Mouse (Mus musculus): ENCODE data around the gene Ubr1. TPM values are rescaled to one million over a fixed set of nuclear protein-coding genes. Genes with fewer than 3 reads are reported as not detected.

Gene Ubr1
- polyA plus RNA-seq, 1 experiment from 2014 or later, result 18.3 TPM

- H3K4me1 ChIP-seq, result no peaks in the 10 kb centered on the region
- ATAC-seq (ENCODE audit: extremely low read depth, insufficient number of reproducible peaks, low FRiP score, low TSS enrichment), result no peak
- peaks cover 62% of the 10 kb centered on the region for H3K36me3 ChIP-seq
- no peaks in the 10 kb centered on the region for H3K9me3 ChIP-seq
- H3K9ac ChIP-seq, result no peak overlapping the region
- 82% methylated on average over 4 of the region's 4 CpGs for WGBS
- H3K27me3 ChIP-seq (replicated peaks), result no peaks in the 10 kb centered on the region
- no peak overlapping the region for H3K4me3 ChIP-seq
- H3K27ac ChIP-seq (replicated peaks), result no peak overlapping the region
- H3K4me2 ChIP-seq, result no peak overlapping the region
These were observed 61.0 kb downstream of the Ubr1 start for GRCm38 (mm10) chr2:120909556-120909955.

DNA sequence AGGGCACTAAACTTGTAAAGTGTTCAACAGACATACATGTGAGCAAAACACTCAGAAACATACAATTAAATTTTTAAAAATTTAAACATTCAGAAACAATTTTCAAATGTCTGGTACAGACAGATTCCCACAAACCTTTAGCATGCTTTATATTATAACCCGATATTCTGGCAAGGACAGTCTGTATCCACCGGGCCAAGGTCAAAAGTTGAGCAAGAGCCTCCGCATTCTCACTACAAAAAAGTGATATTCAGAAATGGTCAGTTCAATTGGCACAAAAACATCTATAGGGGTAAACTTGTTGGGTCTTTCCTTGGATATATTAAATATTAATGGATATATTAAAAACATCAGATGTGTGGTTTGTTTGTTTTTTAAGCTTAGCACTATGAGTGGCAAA is 74.2 kb downstream of the Ubr1 start:
- H3K9me3 ChIP-seq, result no peaks in the 10 kb centered on the region
- H3K4me2 ChIP-seq, result no peak overlapping the region
- peaks cover 95% of the 10 kb centered on the region for H3K36me3 ChIP-seq
- no peak for ATAC-seq (ENCODE audit: extremely low read depth, insufficient number of reproducible peaks, low FRiP score, low TSS enrichment)
- no peak overlapping the region for H3K27ac ChIP-seq (replicated peaks)
- H3K27me3 ChIP-seq (replicated peaks), result no peaks in the 10 kb centered on the region
- WGBS, result 95% methylated on average over 3 of the region's 3 CpGs
- no peak overlapping the region for H3K4me3 ChIP-seq
- no peak overlapping the region for H3K9ac ChIP-seq
- H3K4me1 ChIP-seq, result no peaks in the 10 kb centered on the region

- Histone ChIP-seq H3K4me3 (no peak overlapping the region), H3K27me3 (replicated peaks) (no peaks in the 10 kb centered on the region), H3K9ac (no peak overlapping the region), H3K4me2 (no peak overlapping the region), H3K27ac (replicated peaks) (no peak overlapping the region), H3K9me3 (no peaks in the 10 kb centered on the region), H3K4me1 (no peaks in the 10 kb centered on the region), H3K36me3 (peaks cover 79% of the 10 kb centered on the region)
- 87% methylated on average over 5 of the region's 5 CpGs for WGBS
- no peak for ATAC-seq (ENCODE audit: extremely low read depth, insufficient number of reproducible peaks, low FRiP score, low TSS enrichment)
These were observed 82.9 kb downstream of the Ubr1 start for GRCm38 (mm10) chr2:120887601-120888000.

- Histone ChIP-seq H3K9me3 (no peaks in the 10 kb centered on the region), H3K27ac (replicated peaks) (no peak overlapping the region), H3K27me3 (replicated peaks) (no peaks in the 10 kb centered on the region), H3K9ac (no peak overlapping the region), H3K4me2 (no peak overlapping the region), H3K4me1 (peaks cover 23% of the 10 kb centered on the region), H3K36me3 (peaks cover 71% of the 10 kb centered on the region), H3K4me3 (no peak overlapping the region)
- WGBS, result 75% methylated on average over 2 of the region's 2 CpGs
- no peak for ATAC-seq (ENCODE audit: extremely low read depth, insufficient number of reproducible peaks, low FRiP score, low TSS enrichment)
These were observed 97.3 kb downstream of the Ubr1 start for GRCm38 (mm10) chr2:120873192-120873591.

- ATAC-seq (ENCODE audit: extremely low read depth, insufficient number of reproducible peaks, low FRiP score, low TSS enrichment), result no peak; the same call in 1 of the 2 replicates
- H3K4me3 ChIP-seq, result no peak overlapping the region
- H3K9ac ChIP-seq, result peak overlapping the region; percentile 55; the same call in 1 of the 2 replicates
- H3K36me3 ChIP-seq, result peaks cover 74% of the 10 kb centered on the region
- peak overlapping the region; percentile 10; the same call in 1 of the 2 replicates for H3K4me2 ChIP-seq
- WGBS, result 51% methylated on average over 9 of the region's 9 CpGs
- no peaks in the 10 kb centered on the region for H3K9me3 ChIP-seq
- no peaks in the 10 kb centered on the region for H3K27me3 ChIP-seq (replicated peaks)
- peak overlapping the region; percentile 92 for H3K27ac ChIP-seq (replicated peaks)
- H3K4me1 ChIP-seq, result peaks cover 23% of the 10 kb centered on the region
These were observed 98.8 kb downstream of the Ubr1 start for GRCm38 (mm10) chr2:120871447-120872336.

- Histone ChIP-seq H3K27me3 (replicated peaks) (no peaks in the 10 kb centered on the region), H3K4me3 (no peak overlapping the region), H3K9ac (no peak overlapping the region), H3K4me1 (peaks cover 19% of the 10 kb centered on the region), H3K36me3 (peaks cover 79% of the 10 kb centered on the region), H3K9me3 (no peaks in the 10 kb centered on the region), H3K4me2 (no peak overlapping the region), H3K27ac (replicated peaks) (no peak overlapping the region)
- 87% methylated on average over 5 of the region's 5 CpGs for whole genome bisulfite sequencing
- no peak for ATAC-seq (ENCODE audit: extremely low read depth, insufficient number of reproducible peaks, low FRiP score, low TSS enrichment)
These were observed 103.2 kb downstream of the Ubr1 start for GRCm38 (mm10) chr2:120867336-120867735.

DNA sequence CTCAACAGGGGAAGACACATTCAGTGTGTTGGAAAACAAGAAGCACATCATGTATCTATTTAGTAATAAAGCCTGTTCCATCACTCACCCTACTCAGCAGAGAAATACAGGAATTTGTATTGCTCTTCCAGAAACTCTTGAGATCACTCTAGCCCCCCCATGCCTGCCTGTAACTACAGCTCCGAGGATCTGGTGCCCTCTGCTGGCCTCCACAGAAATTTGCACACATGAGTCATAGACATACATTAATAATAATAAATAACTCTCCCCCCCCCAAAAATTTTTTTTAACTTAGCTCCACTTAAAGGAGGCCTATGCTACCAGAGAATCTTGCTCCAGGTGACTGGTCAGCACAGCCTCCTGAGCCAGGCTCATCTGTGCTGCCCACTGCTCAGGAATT is 104.0 kb downstream of the Ubr1 start:
- no peak overlapping the region for H3K4me2 ChIP-seq
- H3K36me3 ChIP-seq, result peaks cover 87% of the 10 kb centered on the region
- H3K4me3 ChIP-seq, result no peak overlapping the region
- H3K27me3 ChIP-seq (replicated peaks), result no peaks in the 10 kb centered on the region
- ATAC-seq (ENCODE audit: extremely low read depth, insufficient number of reproducible peaks, low FRiP score, low TSS enrichment), result no peak
- no peaks in the 10 kb centered on the region for H3K9me3 ChIP-seq
- H3K9ac ChIP-seq, result no peak overlapping the region
- H3K4me1 ChIP-seq, result peaks cover 13% of the 10 kb centered on the region; the same call in 1 of the 2 replicates
- no peak overlapping the region for H3K27ac ChIP-seq (replicated peaks)
- 16% methylated on average over 1 of the region's 1 CpGs for WGBS

DNA sequence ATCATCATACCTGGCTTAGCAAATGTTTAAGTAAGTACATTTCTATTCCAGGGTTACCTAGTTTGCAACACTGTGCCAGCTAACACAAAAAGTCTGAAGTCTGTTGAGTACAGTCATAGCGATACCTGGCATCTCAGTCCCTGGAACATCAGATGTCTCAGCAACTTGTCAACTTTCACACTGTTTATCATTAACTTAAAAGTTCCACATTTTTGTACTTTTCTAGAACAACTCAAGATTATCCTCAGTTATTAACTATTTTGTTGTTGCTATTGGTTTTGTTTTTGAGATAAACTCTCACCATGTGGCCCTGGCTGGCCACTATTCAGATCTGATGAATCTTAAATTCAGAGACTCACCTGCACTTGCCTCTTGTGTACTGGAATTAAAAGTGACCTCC is 107.1 kb downstream of the Ubr1 start:
- H3K4me3 ChIP-seq, result no peak overlapping the region
- H3K9me3 ChIP-seq, result no peaks in the 10 kb centered on the region
- no peaks in the 10 kb centered on the region for H3K4me1 ChIP-seq
- H3K4me2 ChIP-seq, result no peak overlapping the region
- WGBS, result 100% methylated on average over 1 of the region's 1 CpGs
- no peak for ATAC-seq (ENCODE audit: extremely low read depth, insufficient number of reproducible peaks, low FRiP score, low TSS enrichment)
- H3K27me3 ChIP-seq (replicated peaks), result no peaks in the 10 kb centered on the region
- peaks cover 78% of the 10 kb centered on the region for H3K36me3 ChIP-seq
- no peak overlapping the region for H3K27ac ChIP-seq (replicated peaks)
- no peak overlapping the region for H3K9ac ChIP-seq

- no peak for ATAC-seq (ENCODE audit: extremely low read depth, insufficient number of reproducible peaks, low FRiP score, low TSS enrichment)
- Histone ChIP-seq H3K27ac (replicated peaks) (no peak overlapping the region), H3K4me2 (no peak overlapping the region), H3K27me3 (replicated peaks) (no peaks in the 10 kb centered on the region), H3K9me3 (no peaks in the 10 kb centered on the region), H3K36me3 (peaks cover 57% of the 10 kb centered on the region), H3K4me3 (no peak overlapping the region), H3K4me1 (no peaks in the 10 kb centered on the region), H3K9ac (no peak overlapping the region)
- 79% methylated on average over 1 of the region's 1 CpGs for WGBS
These were observed 109.8 kb downstream of the Ubr1 start for GRCm38 (mm10) chr2:120860699-120861098.

DNA sequence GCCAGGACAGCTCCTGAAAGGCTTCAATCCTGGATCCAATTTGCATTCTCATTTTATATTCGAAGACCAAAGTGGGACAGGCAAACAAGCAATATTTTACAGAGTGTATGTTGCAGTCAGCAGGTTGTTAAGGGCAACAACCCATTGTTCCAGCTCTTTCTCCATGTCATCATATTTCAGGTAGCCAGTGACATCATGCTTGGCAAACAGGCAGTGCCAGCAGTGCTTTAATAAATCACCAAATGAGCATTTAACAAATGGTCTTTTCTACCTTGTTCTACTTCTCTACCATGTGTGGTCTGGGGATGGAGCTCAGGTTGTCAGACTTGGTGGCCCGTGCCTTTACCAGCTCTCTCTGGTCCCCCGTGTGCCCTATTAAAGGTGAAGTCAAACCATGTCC is 112.4 kb downstream of the Ubr1 start:
- Histone ChIP-seq H3K4me2 (no peak overlapping the region), H3K9ac (no peak overlapping the region), H3K27me3 (replicated peaks) (no peaks in the 10 kb centered on the region), H3K4me1 (no peaks in the 10 kb centered on the region), H3K9me3 (no peaks in the 10 kb centered on the region), H3K36me3 (peaks cover 34% of the 10 kb centered on the region), H3K4me3 (no peak overlapping the region), H3K27ac (replicated peaks) (no peak overlapping the region)
- no peak for ATAC-seq (ENCODE audit: extremely low read depth, insufficient number of reproducible peaks, low FRiP score, low TSS enrichment)
- 84% methylated on average over 3 of the region's 3 CpGs for WGBS

DNA sequence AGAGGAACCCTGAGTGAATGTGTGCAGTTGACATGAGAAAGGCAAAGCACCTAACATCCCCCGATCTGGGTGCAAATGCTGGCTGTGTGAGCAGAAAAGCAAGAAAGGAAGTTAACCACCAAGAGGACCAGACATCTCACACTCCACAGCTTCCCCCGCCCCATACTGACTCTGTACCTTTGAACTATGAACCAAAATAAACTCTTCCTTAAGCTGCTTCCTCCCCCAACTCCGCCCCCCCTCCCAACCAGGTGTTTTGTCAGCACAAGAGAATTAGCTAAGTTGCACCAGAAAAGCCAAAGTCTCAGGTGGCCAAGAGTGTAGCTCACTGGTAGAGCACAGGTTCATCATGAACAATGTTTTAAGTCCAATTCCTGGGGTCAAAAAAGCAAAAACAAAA is 117.4 kb downstream of the Ubr1 start:
- Histone ChIP-seq H3K4me3 (no peak overlapping the region), H3K9ac (no peak overlapping the region), H3K36me3 (no peaks in the 10 kb centered on the region), H3K27ac (replicated peaks) (no peak overlapping the region), H3K4me2 (no peak overlapping the region), H3K9me3 (no peaks in the 10 kb centered on the region), H3K27me3 (replicated peaks) (no peaks in the 10 kb centered on the region), H3K4me1 (peaks cover 10% of the 10 kb centered on the region)
- WGBS, result 68% methylated on average over 3 of the region's 3 CpGs
- no peak for ATAC-seq (ENCODE audit: extremely low read depth, insufficient number of reproducible peaks, low FRiP score, low TSS enrichment)

DNA sequence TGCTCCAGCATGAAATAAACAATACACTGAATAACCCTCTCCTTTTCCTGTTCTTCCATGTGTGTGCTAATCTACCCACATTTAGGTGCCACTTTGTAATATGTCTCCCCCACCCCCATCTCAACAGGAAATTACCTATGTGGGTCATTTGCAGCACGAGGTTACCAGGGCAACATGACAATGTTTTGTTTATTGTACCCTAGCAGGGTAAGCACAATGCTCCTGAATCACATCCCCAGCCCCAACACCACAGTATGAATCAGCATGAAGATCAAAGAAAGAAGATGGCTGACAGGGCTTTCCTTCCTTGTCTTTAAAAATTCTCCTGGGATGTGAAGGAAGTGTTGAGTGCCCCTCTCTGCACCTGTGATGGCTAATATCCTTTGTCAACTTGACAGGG is 117.9 kb downstream of the Ubr1 start:
- no peak for ATAC-seq (ENCODE audit: extremely low read depth, insufficient number of reproducible peaks, low FRiP score, low TSS enrichment)
- H3K9me3 ChIP-seq, result no peaks in the 10 kb centered on the region
- no peaks in the 10 kb centered on the region for H3K27me3 ChIP-seq (replicated peaks)
- H3K9ac ChIP-seq, result no peak overlapping the region
- WGBS, result 35% methylated on average over 1 of the region's 1 CpGs
- H3K4me3 ChIP-seq, result no peak overlapping the region
- no peak overlapping the region for H3K27ac ChIP-seq (replicated peaks)
- H3K4me2 ChIP-seq, result no peak overlapping the region
- H3K4me1 ChIP-seq, result peaks cover 14% of the 10 kb centered on the region
- H3K36me3 ChIP-seq, result no peaks in the 10 kb centered on the region
